In genomic region chr2:9493606-9494145, GRCm38 (mm10) we compare ENCODE assay signal across 18 mouse cellular contexts.
DNase-seq lines count a peak whose midpoint lies in the region; ATAC-seq and TF ChIP-seq lines count a peak whose summit lies in the region.
"Had no signal": no experiment of that assay in that cellular context is flagged by ENCODE, and none has a peak within 500 bp of the region (broad histone marks: within the 10 kb centered on the region; RNA-seq: fewer than 3 reads in every experiment).

No protein-coding gene starts in this region.

- H3K9me3 ChIP-seq in heart, embryonic 16.5 days (replicated peaks; ENCODE audit: control insufficient read depth, low read length): no peaks in the 10 kb centered on the region
- H3K9me3 ChIP-seq in intestine, embryonic 16.5 days (ENCODE audit: control insufficient read depth, low read length): no peaks in the 10 kb centered on the region
- H3K9me3 ChIP-seq in forebrain, postnatal 0 days (ENCODE audit: low read length): no peaks in the 10 kb centered on the region
- H3K9me3 ChIP-seq: liver, embryonic 12.5 days had no signal

- H3K4me3 ChIP-seq in heart, embryonic 16.5 days (ENCODE audit: low read length): no peak overlapping the region
- no peak overlapping the region for H3K4me3 ChIP-seq in intestine, embryonic 16.5 days (ENCODE audit: low read length)
- H3K4me3 ChIP-seq in forebrain, postnatal 0 days (ENCODE audit: low read depth, low read length): no peak overlapping the region
- H3K4me3 ChIP-seq: heart, adult 2 months; liver, embryonic 12.5 days had no signal

- no peak overlapping the region for H3K27ac ChIP-seq in heart, embryonic 16.5 days (ENCODE audit: low read length)
- no peak overlapping the region for H3K27ac ChIP-seq in intestine, embryonic 16.5 days (ENCODE audit: low read length)
- no peak overlapping the region for H3K27ac ChIP-seq in forebrain, postnatal 0 days (ENCODE audit: low read depth, low read length)
- H3K27ac ChIP-seq: heart, adult 2 months; hindbrain, postnatal 0 days; liver, embryonic 12.5 days; macrophage had no signal

- WGBS in heart, embryonic 16.5 days: 50% methylated on average over 6 of the region's 6 CpGs
- WGBS in intestine, embryonic 16.5 days: 59% methylated on average over 6 of the region's 6 CpGs
- 57% methylated on average over 6 of the region's 6 CpGs for WGBS in forebrain, postnatal 0 days

- H3K4me1 ChIP-seq in heart, embryonic 16.5 days (ENCODE audit: control insufficient read depth, insufficient read depth, low read length): no peaks in the 10 kb centered on the region
- H3K4me1 ChIP-seq in intestine, embryonic 16.5 days (ENCODE audit: control insufficient read depth, insufficient read depth, low read length): no peaks in the 10 kb centered on the region
- no peaks in the 10 kb centered on the region for H3K4me1 ChIP-seq in forebrain, postnatal 0 days (ENCODE audit: insufficient read depth)
- H3K4me1 ChIP-seq: liver, embryonic 12.5 days had no signal

- no peak for TF ChIP-seq CTCF in forebrain, postnatal 0 days (IDR thresholded peaks at IDR 0.05; ENCODE audit: low read depth)

- no peak overlapping the region for H3K9ac ChIP-seq in heart, embryonic 16.5 days (ENCODE audit: low read length)
- H3K9ac ChIP-seq in intestine, embryonic 16.5 days (ENCODE audit: low read depth, low read length): no peak overlapping the region
- H3K9ac ChIP-seq in forebrain, postnatal 0 days: no peak overlapping the region
- H3K9ac ChIP-seq: liver, embryonic 12.5 days had no signal

- ATAC-seq in heart, embryonic 16.5 days (replicated peaks; ENCODE audit: extremely low read depth, insufficient read depth, low FRiP score): 0 out of 2 replicates have a peak, but pooled peaks have one; percentile 28
- ATAC-seq in intestine, embryonic 16.5 days: no peak
- no peak for ATAC-seq in forebrain, postnatal 0 days
- ATAC-seq: forebrain, embryonic 14.5 days; hindbrain, postnatal 0 days; liver, embryonic 12.5 days; midbrain, embryonic 16.5 days had no signal

- no peak overlapping the region for H3K4me2 ChIP-seq in heart, embryonic 16.5 days (ENCODE audit: low read depth, low read length)
- no peak overlapping the region for H3K4me2 ChIP-seq in intestine, embryonic 16.5 days (ENCODE audit: low read depth, low read length)
- H3K4me2 ChIP-seq in forebrain, postnatal 0 days (ENCODE audit: low read depth): no peak overlapping the region
- H3K4me2 ChIP-seq: liver, embryonic 12.5 days had no signal

- DNase-seq in heart, adult 11 months: no peak
- peak; percentile 8 to 14 for DNase-seq in CD8-positive naive resting alpha-beta T cell, adult 2 months (ENCODE audit: low read depth in 2 of 2, low spot score in 2 of 2)
- peak; percentile 2 for DNase-seq in embryo, embryonic 11 days
- peak; percentile 54 to 56 for DNase-seq in thymus, postnatal 10 days (ENCODE audit: low spot score in 2 of 2)
- DNase-seq in forebrain, postnatal 0 days: no peak
- no peak for DNase-seq in cerebellum, adult 11 months
- DNase-seq: adrenal gland, postnatal 14 days; cerebellum, postnatal 25 days; heart, adult 2 months; heart, postnatal 14 days; kidney, postnatal 25 days had no signal

- no peaks in the 10 kb centered on the region for H3K36me3 ChIP-seq in heart, embryonic 16.5 days (ENCODE audit: control insufficient read depth, insufficient read depth)
- H3K36me3 ChIP-seq in intestine, embryonic 16.5 days (ENCODE audit: control insufficient read depth, insufficient read depth, low read length): no peaks in the 10 kb centered on the region
- no peaks in the 10 kb centered on the region for H3K36me3 ChIP-seq in forebrain, postnatal 0 days (ENCODE audit: insufficient read depth)
- H3K36me3 ChIP-seq: liver, embryonic 12.5 days had no signal

- H3K27me3 ChIP-seq in heart, embryonic 16.5 days (ENCODE audit: control insufficient read depth, insufficient read depth, low read length): no peaks in the 10 kb centered on the region
- H3K27me3 ChIP-seq in intestine, embryonic 16.5 days (replicated peaks; ENCODE audit: control insufficient read depth, insufficient read depth, low read length): no peaks in the 10 kb centered on the region
- H3K27me3 ChIP-seq in forebrain, postnatal 0 days (ENCODE audit: insufficient read depth, low read length): no peaks in the 10 kb centered on the region
- H3K27me3 ChIP-seq: liver, embryonic 12.5 days had no signal

Comparison
In these comparisons a context has a peak if more than half of its experiments do, and no peak if none do; other contexts are left out.
1. DNase-seq: peak in CD8-positive naive resting alpha-beta T cell, adult 2 months (2 of 2), embryo, embryonic 11 days (single experiment) and thymus, postnatal 10 days (2 of 2); none in heart, adult 11 months (single experiment), forebrain, postnatal 0 days (single experiment) and cerebellum, adult 11 months (single experiment).